24 mouse cellular contexts compared by ENCODE assay signal in the genomic region with DNA sequence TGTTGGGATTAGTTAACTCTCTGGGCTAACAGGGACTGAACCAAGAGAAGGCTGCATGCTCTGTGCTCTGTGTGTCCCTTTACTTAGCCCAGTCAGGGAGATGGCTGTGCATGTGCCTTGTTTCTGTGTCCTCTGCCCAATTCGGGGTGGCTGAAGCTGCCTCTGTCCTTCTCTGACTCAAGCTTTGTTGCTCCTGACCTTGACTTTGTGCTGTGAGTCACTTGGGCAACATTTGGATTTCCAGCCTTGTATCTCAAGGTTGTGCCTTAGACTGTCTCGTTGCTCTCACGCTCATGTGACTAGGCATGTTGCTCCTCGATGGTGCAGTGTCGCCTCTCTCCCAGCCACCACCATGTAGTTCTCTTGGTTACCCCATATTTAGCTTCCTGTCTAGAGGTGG. TPM values are rescaled to one million over a fixed set of nuclear protein-coding genes. Genes with fewer than 3 reads are reported as not detected.
DNase-seq lines count a peak whose midpoint lies in the region; ATAC-seq and TF ChIP-seq lines count a peak whose summit lies in the region.
"Had no signal": no experiment of that assay in that cellular context is flagged by ENCODE, and none has a peak within 500 bp of the region (broad histone marks: within the 10 kb centered on the region; RNA-seq: fewer than 3 reads in every experiment).

No protein-coding gene starts in this region.

- no peak for ATAC-seq in frontal cortex, adult (ENCODE audit: low TSS enrichment)
- ATAC-seq: forebrain, embryonic 15.5 days; inflammation-experienced regulatory T-cells, adult 6 months; midbrain, embryonic 16.5 days had no signal

- TF ChIP-seq CTCF in layer of hippocampus, adult 2 months (conservative IDR thresholded peaks at IDR 0.05), result no peak

- 0 out of 2 replicates have a peak overlapping the region, but pooled peaks have one; percentile 5 for H3K27ac ChIP-seq in layer of hippocampus, adult 2 months
- H3K27ac ChIP-seq: embryonic facial prominence, embryonic 15.5 days; forebrain, embryonic 15.5 days; heart, embryonic 15.5 days; hindbrain, embryonic 14.5 days; stomach, embryonic 15.5 days had no signal

- H3K4me3 ChIP-seq in layer of hippocampus, adult 2 months, result no peak overlapping the region
- H3K4me3 ChIP-seq: embryonic facial prominence, embryonic 15.5 days; forebrain, embryonic 15.5 days; heart, embryonic 15.5 days; stomach, embryonic 15.5 days had no signal

- no peak for DNase-seq in layer of hippocampus, adult 2 months (ENCODE audit: low spot score in 2 of 2)
- no peak for DNase-seq in layer of hippocampus, postnatal 25 days (ENCODE audit: extremely low spot score in 1 of 2, low spot score in 1 of 2)
- DNase-seq in 3T3-L1 (ENCODE audit: low read depth, low spot score) (peak; percentile 32), NIH3T3 (ENCODE audit: low read depth) (peak; percentile 24)
- peak; percentile 70 for DNase-seq in adrenal gland, postnatal 14 days
- DNase-seq in testis, postnatal 14 days (ENCODE audit: low spot score), result no peak
- no peak for DNase-seq in thymus, postnatal 4 days
- DNase-seq: B cell, adult 2 months; cerebellum, adult 9-11 months; gastrocnemius, postnatal 10 days; heart, adult 18-20 months; heart, postnatal 4 days; kidney, adult 9 months; kidney, postnatal 25 days; lung, adult 2 months; thymus, adult 2 months had no signal

RNA-seq across cellular contexts. Expression of gene Bmp2k, which starts 27.3 kb away (rescaled TPM):
- total RNA-seq in layer of hippocampus, adult 2 months (2021), result 10 to 100 TPM; 12.3 to 13.2 TPM
- total RNA-seq in layer of hippocampus, postnatal 25 days (2021), result 10 to 100 TPM; 13.1 TPM
- 31.6 and 31.9 TPM in 2 replicates for total RNA-seq in adrenal gland, postnatal 14 days (2021)

Comparison
In these comparisons a context has a peak if more than half of its experiments do, and no peak if none do; other contexts are left out.
1. DNase-seq: peak in 3T3-L1 (single experiment), NIH3T3 (single experiment) and adrenal gland, postnatal 14 days (single experiment); none in layer of hippocampus, adult 2 months (0 of 2), layer of hippocampus, postnatal 25 days (0 of 2), testis, postnatal 14 days (single experiment) and thymus, postnatal 4 days (single experiment).